Mouse (Mus musculus) kidney, embryonic 16.5 days (tissue): Measurements from ENCODE around the gene Gpt2. TPM values are rescaled to one million over a fixed set of nuclear protein-coding genes. Genes with fewer than 3 reads are reported as not detected.

Source experiments
- ATAC-seq: fragments of 200-750 bp; cut with Nextera tagmentation; 2 replicates; pipeline ENCODE4 v1.8.0; 2017; ENCODE audit warnings: moderate TSS enrichment; ENCODE audit not compliant: low FRiP score, low TSS enrichment
- H3K27ac ChIP-seq: fragments of 300-500 bp; sonication (generic); 2 replicates; pipeline ENCODE4 v1.5.1; 2014; ENCODE audit warnings: low read length
- H3K27me3 ChIP-seq: fragments of 300-500 bp; sonication (generic); 2 replicates; pipeline ENCODE4 v1.6.1; 2014; ENCODE audit warnings: low read length, control low read depth, mixed read lengths; ENCODE audit not compliant: insufficient read depth
- H3K36me3 ChIP-seq: fragments of 300-500 bp; sonication (generic); 2 replicates; pipeline ENCODE4 v1.6.1; 2014; ENCODE audit warnings: low read length, control low read depth, mixed read lengths; ENCODE audit not compliant: insufficient read depth
- H3K4me1 ChIP-seq: fragments of 300-500 bp; sonication (generic); 2 replicates; pipeline ENCODE4 v1.6.1; 2014; ENCODE audit warnings: low read length, control low read depth, mixed read lengths; ENCODE audit not compliant: insufficient read depth
- H3K4me2 ChIP-seq: fragments of 300-500 bp; sonication (generic); replicated peaks from 2 replicates; pipeline ENCODE4 v1.6.1; 2014; ENCODE audit warnings: low read depth, low read length
- H3K4me3 ChIP-seq: fragments of 300-500 bp; sonication (generic); 2 replicates; pipeline ENCODE4 v1.5.1; 2014; ENCODE audit warnings: mild to moderate bottlenecking, low read length
- H3K9ac ChIP-seq: fragments of 300-500 bp; sonication (generic); replicated peaks from 2 replicates; pipeline ENCODE4 v1.6.1; 2014; ENCODE audit warnings: low read length
- H3K9me3 ChIP-seq: fragments of 300-500 bp; sonication (generic); 2 replicates; pipeline ENCODE4 v1.6.1; 2016; ENCODE audit warnings: low read length, control low read depth
- WGBS: fragments of 180-500 bp; shearing (Covaris S2); extraction: QIAGEN DNeasy Blood & Tissue Kit; methylation state at CpG from one replicate; pipeline ENCODE4 v1.1.7; 2014; 5-methylcytosine and 5-hydroxymethylcytosine counted together
- polyA plus RNA-seq: library from polyadenylated mRNA; unstranded; fragments of >200 nt; fragmentation: Nextera tagmentation; extraction: Ambion mirVana; gene quantifications from 2 replicates; pipeline ENCODE4 v1.2.1, GENCODE M21; 2015

Gpt2 gene
- polyA plus RNA-seq, 1 experiment from 2014 or later = 19.1 TPM

GRCm38 (mm10) chr8:85461377-85461776 is 31.0 kb upstream of the Gpt2 start:
- no peaks in the 10 kb centered on the region for H3K27me3 ChIP-seq
- H3K4me1 ChIP-seq = no peaks in the 10 kb centered on the region
- H3K36me3 ChIP-seq = no peaks in the 10 kb centered on the region
- WGBS = 81% methylated on average over 3 of the region's 3 CpGs
- no peaks in the 10 kb centered on the region for H3K9me3 ChIP-seq
- H3K9ac ChIP-seq = no peak overlapping the region
- no peak overlapping the region for H3K27ac ChIP-seq
- no peak for ATAC-seq
- no peak overlapping the region for H3K4me3 ChIP-seq
- H3K4me2 ChIP-seq = no peak overlapping the region

DNA sequence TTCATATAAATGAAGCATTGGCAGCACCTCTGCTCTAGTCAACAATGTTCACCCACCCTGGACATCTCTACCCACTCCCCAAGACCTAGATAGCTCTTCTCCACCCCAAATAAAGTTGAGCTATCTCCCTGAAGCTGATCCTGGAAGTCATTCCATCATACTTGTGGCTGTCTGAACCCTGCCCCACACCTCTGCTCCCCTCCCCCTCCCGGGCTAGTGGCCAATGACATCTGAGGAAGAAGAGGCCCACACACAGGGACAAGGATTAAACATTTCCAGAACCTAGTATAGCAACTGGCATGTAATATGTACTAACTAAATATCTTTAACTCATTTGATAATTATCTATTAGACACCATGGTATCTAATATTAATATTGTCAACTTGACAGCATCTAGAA is 29.9 kb upstream of the Gpt2 start:
- Histone ChIP-seq H3K4me1 (no peaks in the 10 kb centered on the region), H3K27me3 (no peaks in the 10 kb centered on the region), H3K27ac (no peak overlapping the region), H3K4me2 (no peak overlapping the region), H3K9me3 (no peaks in the 10 kb centered on the region), H3K9ac (no peak overlapping the region), H3K36me3 (no peaks in the 10 kb centered on the region), H3K4me3 (no peak overlapping the region)
- WGBS = 73% methylated on average over 1 of the region's 1 CpGs
- ATAC-seq = no peak

GRCm38 (mm10) chr8:85464316-85464715 is 28.1 kb upstream of the Gpt2 start:
- H3K9ac ChIP-seq = no peak overlapping the region
- no peak overlapping the region for H3K4me3 ChIP-seq
- no peak overlapping the region for H3K4me2 ChIP-seq
- no peak for ATAC-seq
- no peaks in the 10 kb centered on the region for H3K4me1 ChIP-seq
- no peaks in the 10 kb centered on the region for H3K27me3 ChIP-seq
- no peaks in the 10 kb centered on the region for H3K9me3 ChIP-seq
- no peaks in the 10 kb centered on the region for H3K36me3 ChIP-seq
- no peak overlapping the region for H3K27ac ChIP-seq

GRCm38 (mm10) chr8:85466056-85466455 is 26.3 kb upstream of the Gpt2 start:
- no peaks in the 10 kb centered on the region for H3K27me3 ChIP-seq
- H3K4me3 ChIP-seq = no peak overlapping the region
- no peaks in the 10 kb centered on the region for H3K9me3 ChIP-seq
- no peak overlapping the region for H3K27ac ChIP-seq
- H3K36me3 ChIP-seq = no peaks in the 10 kb centered on the region
- 86% methylated on average over 4 of the region's 4 CpGs for WGBS
- no peaks in the 10 kb centered on the region for H3K4me1 ChIP-seq
- no peak overlapping the region for H3K4me2 ChIP-seq
- H3K9ac ChIP-seq = no peak overlapping the region
- ATAC-seq = no peak

GRCm38 (mm10) chr8:85470753-85471152 is 21.6 kb upstream of the Gpt2 start:
- H3K9ac ChIP-seq = no peak overlapping the region
- WGBS = 84% methylated on average over 8 of the region's 8 CpGs
- no peak overlapping the region for H3K4me2 ChIP-seq
- no peaks in the 10 kb centered on the region for H3K9me3 ChIP-seq
- no peaks in the 10 kb centered on the region for H3K4me1 ChIP-seq
- H3K4me3 ChIP-seq = no peak overlapping the region
- no peaks in the 10 kb centered on the region for H3K36me3 ChIP-seq
- H3K27me3 ChIP-seq = no peaks in the 10 kb centered on the region
- no peak for ATAC-seq
- H3K27ac ChIP-seq = no peak overlapping the region

GRCm38 (mm10) chr8:85472800-85473199 is 19.6 kb upstream of the Gpt2 start:
- 0 out of 2 replicates have a peak, but pooled peaks have one; percentile 4 for ATAC-seq
- Histone ChIP-seq H3K9ac (no peak overlapping the region), H3K4me1 (no peaks in the 10 kb centered on the region), H3K36me3 (no peaks in the 10 kb centered on the region), H3K4me2 (no peak overlapping the region), H3K4me3 (no peak overlapping the region), H3K27me3 (no peaks in the 10 kb centered on the region), H3K27ac (no peak overlapping the region), H3K9me3 (no peaks in the 10 kb centered on the region)
- WGBS = 74% methylated on average over 6 of the region's 6 CpGs

DNA sequence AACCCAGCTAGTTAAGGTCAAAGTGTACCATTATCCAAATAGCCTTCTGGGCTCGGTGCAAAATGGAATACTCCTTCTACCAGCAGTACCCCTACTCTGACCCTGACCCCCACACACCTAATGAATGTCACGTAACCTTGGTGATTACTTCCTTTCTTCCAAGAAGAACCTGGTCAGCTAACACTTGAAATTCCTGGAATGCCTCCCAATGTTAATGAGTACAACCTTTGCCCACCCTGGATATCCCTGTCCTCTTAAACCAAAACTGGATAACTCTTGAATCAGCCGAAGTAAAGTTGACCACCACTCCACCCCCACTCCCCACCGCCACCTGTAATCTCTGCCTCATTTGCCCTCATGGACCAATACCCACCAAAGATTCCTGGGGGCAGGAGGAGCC is 19.1 kb upstream of the Gpt2 start:
- ATAC-seq = peak; percentile 54
- no peak overlapping the region for H3K4me2 ChIP-seq
- H3K9ac ChIP-seq = no peak overlapping the region
- no peaks in the 10 kb centered on the region for H3K27me3 ChIP-seq
- no peak overlapping the region for H3K27ac ChIP-seq
- H3K4me3 ChIP-seq = no peak overlapping the region
- no peaks in the 10 kb centered on the region for H3K36me3 ChIP-seq
- H3K9me3 ChIP-seq = no peaks in the 10 kb centered on the region
- WGBS = 59% methylated on average over 4 of the region's 4 CpGs
- no peaks in the 10 kb centered on the region for H3K4me1 ChIP-seq

- no peaks in the 10 kb centered on the region for H3K36me3 ChIP-seq
- H3K4me2 ChIP-seq = no peak overlapping the region
- ATAC-seq = no peak
- H3K27me3 ChIP-seq = no peaks in the 10 kb centered on the region
- H3K9me3 ChIP-seq = no peaks in the 10 kb centered on the region
- H3K4me1 ChIP-seq = no peaks in the 10 kb centered on the region
- 93% methylated on average over 3 of the region's 3 CpGs for WGBS
- no peak overlapping the region for H3K27ac ChIP-seq
- H3K9ac ChIP-seq = no peak overlapping the region
- H3K4me3 ChIP-seq = no peak overlapping the region
Measured at GRCm38 (mm10) chr8:85474924-85475323, 17.5 kb upstream of the Gpt2 start.

DNA sequence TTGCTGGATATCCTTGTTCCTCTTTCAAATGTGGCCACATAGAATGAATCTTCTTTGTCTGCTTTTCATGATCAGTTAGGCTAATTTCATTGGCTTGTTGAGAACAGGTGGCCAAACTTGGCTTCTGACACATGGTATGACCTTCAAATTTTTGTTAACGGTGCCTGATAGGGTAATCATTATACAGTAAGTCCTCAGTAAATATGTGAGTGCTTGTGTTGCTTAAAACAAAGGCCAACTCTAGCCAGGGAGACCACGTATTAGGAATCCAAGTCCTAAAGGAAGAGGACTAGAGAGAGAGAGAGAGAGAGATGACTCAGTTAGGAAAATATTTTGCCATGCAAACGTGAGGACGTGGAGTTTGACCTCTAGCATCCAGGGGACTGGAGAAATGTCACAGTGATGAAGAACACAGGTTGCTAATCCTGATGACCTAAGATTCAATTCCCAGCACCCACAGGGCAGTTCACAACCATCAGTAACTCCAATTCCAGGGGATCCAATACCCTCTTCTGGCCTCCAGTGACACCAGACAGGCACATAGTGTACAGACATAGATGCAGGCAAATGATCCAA is 15.3 kb upstream of the Gpt2 start:
- H3K9ac ChIP-seq = no peak overlapping the region
- no peak for ATAC-seq
- 60% methylated on average over 4 of the region's 4 CpGs for WGBS

DNA sequence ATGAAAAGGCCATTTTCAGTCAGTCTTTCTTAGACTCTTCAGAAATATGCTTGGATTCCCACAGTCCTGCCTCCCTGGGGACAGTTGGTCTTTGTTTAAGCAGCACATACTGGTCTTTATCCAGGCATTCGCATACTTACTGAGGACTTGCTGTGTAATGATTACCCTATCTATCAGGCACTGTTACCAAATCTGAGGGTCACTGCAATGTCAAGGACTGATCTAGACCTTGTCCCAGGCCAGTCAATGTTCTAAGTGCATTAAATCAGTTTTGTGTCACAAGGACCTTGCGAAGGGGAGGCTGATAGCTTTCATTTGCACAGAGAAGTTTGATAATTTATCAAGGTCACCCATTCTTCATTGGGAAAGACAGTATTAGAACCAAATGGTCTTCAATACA is 14.0 kb upstream of the Gpt2 start:
- Histone ChIP-seq H3K36me3 (no peaks in the 10 kb centered on the region), H3K9ac (no peak overlapping the region), H3K27ac (no peak overlapping the region), H3K4me1 (no peaks in the 10 kb centered on the region), H3K4me2 (no peak overlapping the region), H3K9me3 (no peaks in the 10 kb centered on the region), H3K27me3 (no peaks in the 10 kb centered on the region), H3K4me3 (no peak overlapping the region)
- no peak for ATAC-seq
- WGBS = 94% methylated on average over 2 of the region's 2 CpGs

More for the DNA sequence above, 15.3 kb upstream of the Gpt2 start:
- no peaks in the 10 kb centered on the region for H3K27me3 ChIP-seq
- no peaks in the 10 kb centered on the region for H3K36me3 ChIP-seq
- H3K27ac ChIP-seq = no peak overlapping the region
- H3K4me3 ChIP-seq = no peak overlapping the region
- H3K4me1 ChIP-seq = no peaks in the 10 kb centered on the region
- H3K9me3 ChIP-seq = no peaks in the 10 kb centered on the region
- no peak overlapping the region for H3K4me2 ChIP-seq
